Mouse (Mus musculus): Measurements from ENCODE around the gene Rbm17.
A peak's percentile ranks its signal among the peaks of the same experiment; 100 is the strongest.

Rbm17 gene

DNA sequence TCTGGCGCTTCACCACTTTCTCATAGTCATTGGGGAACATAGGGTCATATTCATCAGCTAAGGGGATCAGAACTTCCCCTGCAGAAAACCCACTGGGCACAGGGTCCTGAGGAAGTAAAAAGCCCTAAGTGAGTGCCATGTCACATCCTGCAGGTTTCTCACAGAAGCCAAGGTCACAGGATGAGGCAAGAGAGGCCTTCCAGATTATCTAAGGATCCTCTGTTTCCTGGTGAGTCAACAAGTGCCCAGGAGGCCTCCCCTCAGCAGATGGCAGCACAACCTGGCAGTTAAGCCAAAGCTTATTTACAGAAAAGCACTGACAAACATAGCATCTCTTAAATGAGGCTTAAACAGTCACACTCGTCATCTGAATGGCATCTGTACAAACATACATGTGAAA lies 7.3 kb downstream of the Rbm17 start:
- DNase-seq (ENCODE audit: low read depth, low spot score): no peak

- no peak for DNase-seq (ENCODE audit: low read depth, low spot score)
Measured at GRCm38 (mm10) chr2:11587996-11588395, 16.0 kb downstream of the Rbm17 start.

- no peak for DNase-seq (ENCODE audit: low read depth, low spot score)
Measured at GRCm38 (mm10) chr2:11579399-11579798, 24.6 kb downstream of the Rbm17 start.

- DNase-seq (ENCODE audit: low read depth, low spot score): no peak
Measured at GRCm38 (mm10) chr2:11578187-11578586, 25.8 kb downstream of the Rbm17 start.

DNA sequence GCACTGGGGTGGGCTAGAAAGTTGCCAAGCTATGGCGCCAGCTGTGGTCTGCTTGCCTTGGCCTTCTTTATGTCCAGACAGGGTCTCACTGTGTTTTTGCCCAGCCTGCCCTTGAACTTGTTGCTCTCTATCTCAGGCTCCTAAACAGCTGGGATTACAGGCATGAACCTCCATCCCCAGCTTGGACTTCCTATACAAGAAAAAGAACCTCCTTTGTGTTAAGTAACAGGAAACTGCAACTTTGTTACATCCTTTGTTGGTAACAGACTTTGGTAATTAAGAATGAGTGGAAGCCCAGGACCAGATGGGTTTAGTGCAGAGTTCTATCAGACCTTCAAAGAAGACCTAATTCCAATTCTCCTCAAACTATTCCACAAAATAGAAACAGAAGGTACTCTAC lies 30.3 kb downstream of the Rbm17 start:
- DNase-seq (ENCODE audit: low read depth, low spot score): no peak

DNA sequence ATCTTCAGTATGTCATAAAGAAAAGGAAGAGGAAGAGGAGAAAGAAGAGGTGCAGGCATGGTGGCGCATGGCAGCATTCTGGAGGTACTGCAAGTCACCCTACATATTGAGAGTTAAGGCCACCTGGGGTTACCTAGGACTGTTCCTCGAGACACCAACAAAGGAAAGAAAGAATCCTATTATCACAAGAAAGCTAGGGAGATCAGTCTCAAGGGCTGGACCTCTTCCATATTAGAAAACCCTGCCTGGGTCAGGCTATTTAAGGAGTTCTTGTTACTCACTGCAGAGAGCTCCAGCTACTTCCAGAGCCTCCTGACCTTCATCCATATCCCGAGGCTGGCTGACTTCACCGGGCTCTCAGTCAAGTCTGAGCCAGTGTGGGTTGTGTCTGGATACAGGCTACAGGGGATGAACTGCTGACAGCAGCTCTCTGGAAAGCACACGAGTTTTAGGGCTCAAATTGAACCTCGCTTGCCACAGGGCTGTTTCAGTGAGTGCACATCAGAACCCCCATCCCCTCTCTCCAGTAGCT lies 32.9 kb downstream of the Rbm17 start:
- DNase-seq (ENCODE audit: low read depth, low spot score): peak; percentile 87

GRCm38 (mm10) chr2:11568471-11568870 lies 35.5 kb downstream of the Rbm17 start:
- no peak for DNase-seq (ENCODE audit: low read depth, low spot score)

DNA sequence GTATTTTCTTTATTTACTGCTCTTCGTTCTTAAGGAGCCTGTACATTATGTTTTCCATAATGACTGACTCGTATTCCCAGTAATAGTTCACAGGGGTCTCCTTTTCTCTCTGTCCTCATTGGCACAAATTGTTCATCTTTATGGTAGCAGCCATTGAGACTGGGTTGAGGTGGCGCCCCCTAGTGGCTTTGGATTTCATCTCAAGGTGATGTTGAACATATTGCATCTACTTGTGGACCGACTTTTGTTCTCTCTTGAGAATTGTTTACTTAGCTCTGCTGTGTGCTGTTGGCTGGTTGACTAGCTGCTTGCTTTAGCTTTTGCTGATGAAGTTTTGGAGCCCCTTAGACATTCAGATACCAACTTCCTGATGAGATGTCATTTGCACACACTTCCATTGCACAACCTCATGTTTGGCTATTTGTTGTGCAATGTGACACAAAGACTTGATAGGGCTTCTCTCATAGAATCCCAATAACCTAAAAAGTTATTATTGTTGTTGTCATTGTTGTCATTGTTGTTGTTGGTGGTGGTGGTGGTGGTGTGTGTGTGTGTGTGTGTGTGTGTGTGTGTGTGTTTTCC lies 36.1 kb downstream of the Rbm17 start:
- DNase-seq (ENCODE audit: low read depth, low spot score): peak; percentile 79

- DNase-seq (ENCODE audit: low read depth, low spot score): no peak
Measured at GRCm38 (mm10) chr2:11566898-11567297, 37.1 kb downstream of the Rbm17 start.

DNA sequence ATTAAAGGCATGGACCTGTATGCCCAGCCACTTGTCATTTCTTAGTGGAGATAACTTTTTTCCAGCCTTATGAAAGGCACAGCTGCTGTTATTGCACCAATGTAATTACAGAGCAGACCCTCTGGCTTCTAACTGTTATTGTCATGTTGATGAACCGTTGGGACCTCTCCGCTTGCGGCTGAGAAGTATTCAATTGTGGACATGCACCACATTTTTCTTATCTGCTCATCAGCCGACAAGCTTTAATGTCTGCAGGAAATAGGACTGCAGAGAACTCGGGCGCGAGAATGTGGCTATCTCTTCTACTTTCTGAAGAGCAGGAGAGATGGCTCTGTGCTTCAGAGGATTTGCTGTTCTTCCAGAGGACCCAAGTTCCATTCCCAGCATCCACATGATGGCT lies 37.7 kb downstream of the Rbm17 start:
- no peak for DNase-seq (ENCODE audit: low read depth, low spot score)

GRCm38 (mm10) chr2:11564768-11565167 lies 39.2 kb downstream of the Rbm17 start:
- no peak for DNase-seq (ENCODE audit: low read depth, low spot score)

DNA sequence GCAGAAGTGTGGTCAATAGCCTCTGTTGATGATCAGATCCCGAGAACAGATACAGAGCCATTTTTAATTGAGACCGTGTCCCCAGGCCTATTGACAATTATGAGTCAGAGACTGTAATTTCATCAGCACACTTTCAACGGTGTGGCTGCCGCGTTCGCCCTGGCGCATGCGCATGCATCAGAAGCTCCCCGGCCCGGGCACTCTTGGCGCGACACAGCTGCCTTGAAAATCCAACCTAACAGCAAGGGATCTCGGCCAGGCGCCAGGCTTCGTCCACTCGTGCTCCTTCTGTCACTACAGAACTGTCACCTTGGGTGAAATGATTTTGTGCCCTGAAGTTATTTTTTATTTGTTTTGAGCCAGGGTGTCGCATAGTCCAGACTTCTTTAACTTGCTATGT lies 40.7 kb downstream of the Rbm17 start:
- no peak for DNase-seq (ENCODE audit: low read depth, low spot score)

DNA sequence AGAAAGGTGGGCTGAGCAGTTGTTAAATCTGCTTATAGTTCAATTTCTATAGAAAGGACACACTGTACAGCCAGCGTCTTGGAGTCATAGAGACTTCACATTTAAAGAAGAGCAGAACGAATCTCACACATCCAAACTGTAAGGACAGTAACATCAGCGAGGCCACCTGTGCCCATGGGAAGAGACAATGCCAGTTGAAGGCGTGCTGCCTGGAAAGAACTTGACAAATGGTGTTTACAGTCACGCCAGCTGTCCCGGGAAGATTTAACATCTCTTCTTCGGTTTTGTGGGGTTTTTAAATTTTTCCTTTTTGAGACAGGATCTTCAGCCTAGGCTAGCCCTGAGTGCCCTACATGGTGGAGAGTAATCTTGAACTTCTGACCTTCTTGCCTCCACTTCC lies 45.3 kb downstream of the Rbm17 start:
- no peak for DNase-seq (ENCODE audit: low read depth, low spot score)

- no peak for DNase-seq (ENCODE audit: low read depth, low spot score)
Measured at GRCm38 (mm10) chr2:11557244-11557643, 46.7 kb downstream of the Rbm17 start.

DNA sequence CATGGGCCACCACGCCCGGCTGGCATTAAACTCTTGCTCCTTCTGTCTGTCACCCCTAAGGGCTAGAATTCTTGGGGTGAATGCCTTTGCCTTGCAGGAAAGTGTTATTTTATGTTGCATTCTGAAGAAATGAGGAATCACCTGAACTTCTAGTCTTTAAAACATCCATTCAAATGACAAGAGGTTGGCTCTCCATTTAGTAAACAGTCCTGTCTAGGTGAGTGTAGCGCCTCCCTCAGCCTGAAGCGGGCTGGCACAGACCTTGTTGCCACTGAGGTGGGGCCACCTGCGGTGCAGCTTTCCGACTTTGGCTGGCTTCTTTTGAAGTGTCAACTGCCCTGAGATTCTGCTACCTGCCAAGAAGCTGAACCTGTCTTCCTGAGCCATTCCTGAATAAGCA lies 48.6 kb downstream of the Rbm17 start:
- DNase-seq (ENCODE audit: low read depth, low spot score): peak; percentile 51

DNA sequence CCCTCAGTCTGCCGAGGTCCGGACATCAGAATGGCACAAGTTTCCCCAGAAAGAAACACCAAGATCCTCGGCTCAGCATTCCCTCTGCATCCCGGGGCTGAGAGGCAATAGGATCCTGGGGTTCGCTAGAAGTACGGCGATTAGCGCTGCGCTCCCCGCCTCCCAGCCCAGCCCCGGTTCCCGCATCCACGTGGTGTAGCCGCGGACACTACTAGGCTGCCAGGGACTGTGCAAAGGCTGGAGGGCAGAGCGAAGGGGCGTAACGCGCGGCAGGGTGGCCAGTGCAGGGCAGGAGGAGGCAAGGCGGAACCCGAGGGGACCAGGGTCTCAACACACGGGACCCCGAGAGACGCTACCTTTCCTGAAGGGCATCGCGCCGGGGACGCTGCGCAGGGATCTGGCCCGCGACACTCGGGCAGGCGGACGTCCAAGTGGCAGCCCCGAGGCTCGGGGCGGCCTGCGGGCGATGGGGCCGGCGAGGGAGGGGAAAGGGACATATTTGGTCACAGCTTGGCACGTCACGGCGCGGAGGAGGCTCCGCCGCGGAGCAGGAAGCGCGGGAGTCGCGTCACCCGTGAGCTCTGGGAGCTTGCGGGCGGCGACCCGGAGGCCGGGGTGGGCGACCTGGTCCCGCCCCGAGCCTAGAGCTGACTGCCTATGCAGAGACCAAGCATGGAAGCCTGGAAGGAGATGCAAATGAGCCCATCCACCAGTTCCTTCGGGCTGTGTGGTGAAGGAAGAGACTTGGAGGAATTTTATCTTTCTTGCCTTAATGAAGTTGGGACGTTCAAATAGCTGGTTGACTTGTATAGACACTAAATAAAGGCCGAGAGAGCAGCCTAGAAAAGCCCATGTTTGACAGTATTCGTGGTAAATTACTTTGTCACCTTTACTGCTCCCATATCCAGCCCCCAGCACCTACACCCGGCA lies 50.2 kb downstream of the Rbm17 start, which contains the start of gene Pfkfb3:
Pfkfb3 (minus strand) TSS at position 607 of the 930 bp plus-strand sequence.
- DNase-seq (ENCODE audit: low read depth, low spot score): peak; percentile 68

- no peak for DNase-seq (ENCODE audit: low read depth, low spot score)
Measured at GRCm38 (mm10) chr2:11552966-11553451, 50.9 kb downstream of the Rbm17 start.

- DNase-seq (ENCODE audit: low read depth, low spot score): peak; percentile 42
Measured at GRCm38 (mm10) chr2:11552297-11552821, 51.6 kb downstream of the Rbm17 start.

GRCm38 (mm10) chr2:11551726-11552125 lies 52.2 kb downstream of the Rbm17 start:
- no peak for DNase-seq (ENCODE audit: low read depth, low spot score)

- DNase-seq (ENCODE audit: low read depth, low spot score): no peak
Measured at GRCm38 (mm10) chr2:11548508-11548907, 55.4 kb downstream of the Rbm17 start.

DNA sequence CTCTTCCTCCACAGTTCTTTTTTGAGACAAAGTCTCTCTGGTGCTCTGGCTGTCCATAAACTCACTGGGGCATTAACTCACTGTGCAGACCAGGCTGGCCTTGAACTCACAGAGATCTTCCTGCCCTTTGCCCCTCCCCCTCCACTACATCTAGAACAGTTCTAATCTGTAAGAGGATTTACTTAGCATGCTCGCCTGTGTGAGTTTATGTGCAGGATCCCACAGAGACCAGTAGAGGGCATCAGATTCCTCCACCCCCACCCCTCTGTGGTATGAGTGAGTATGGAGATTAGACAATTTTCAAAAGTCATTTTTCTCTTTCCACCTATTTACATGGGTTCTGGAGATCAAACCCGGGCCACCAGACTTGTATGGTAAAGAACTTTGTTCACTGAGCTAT lies 56.3 kb downstream of the Rbm17 start:
- DNase-seq (ENCODE audit: low read depth, low spot score): peak; percentile 70

DNA sequence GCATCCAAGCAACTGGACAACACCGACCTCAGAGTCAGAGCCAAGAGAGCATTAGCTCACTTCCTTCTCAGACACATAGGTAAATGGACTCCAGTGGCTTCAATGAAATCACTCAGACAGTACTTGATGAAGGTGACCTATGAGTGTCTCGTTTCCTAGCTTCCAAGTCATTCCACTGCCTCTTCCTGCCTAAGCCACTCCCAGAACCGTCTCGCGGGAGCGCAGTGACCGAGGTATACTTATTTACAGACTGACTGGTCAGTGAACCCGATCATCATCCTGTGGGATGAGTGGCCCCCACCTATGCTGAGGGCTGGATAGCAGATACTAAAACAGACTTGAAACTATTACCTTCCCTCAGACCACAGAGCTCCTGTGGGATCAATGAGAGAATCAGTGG lies 57.9 kb downstream of the Rbm17 start:
- peak; percentile 85 for DNase-seq (ENCODE audit: low read depth, low spot score)
